Mouse (Mus musculus): ENCODE results near the gene Myh10. TPM values are rescaled to one million over a fixed set of nuclear protein-coding genes. Genes with fewer than 3 reads are reported as not detected.

Myh10 gene
- polyA plus RNA-seq, 1 experiment from 2014 or later = 94.9 TPM

- 73% methylated on average over 8 of the region's 8 CpGs for WGBS
- Histone ChIP-seq H3K36me3 (ENCODE audit: control insufficient read depth, insufficient read depth, low read length) (peaks cover 3% of the 10 kb centered on the region; the same call in 1 of the 2 replicates), H3K9ac (ENCODE audit: low read depth, low read length) (no peak overlapping the region), H3K27me3 (replicated peaks; ENCODE audit: control insufficient read depth, insufficient read depth, low read length) (no peaks in the 10 kb centered on the region), H3K4me3 (ENCODE audit: low read length) (no peak overlapping the region), H3K4me1 (ENCODE audit: control insufficient read depth, insufficient read depth, low read depth, low read length) (peaks cover 7% of the 10 kb centered on the region; the same call in 1 of the 2 replicates), H3K4me2 (ENCODE audit: low read length) (no peak overlapping the region), H3K27ac (ENCODE audit: low read depth, low read length) (no peak overlapping the region), H3K9me3 (ENCODE audit: control insufficient read depth, low read length) (no peaks in the 10 kb centered on the region)
- no peak for ATAC-seq
These were observed 59.6 kb downstream of the Myh10 start for GRCm38 (mm10) chr11:68750938-68751337.

GRCm38 (mm10) chr11:68754283-68754682 lies 62.9 kb downstream of the Myh10 start:
- no peaks in the 10 kb centered on the region for H3K27me3 ChIP-seq (replicated peaks; ENCODE audit: control insufficient read depth, insufficient read depth, low read length)
- H3K36me3 ChIP-seq (ENCODE audit: control insufficient read depth, insufficient read depth, low read length) = peaks cover 3% of the 10 kb centered on the region; the same call in 1 of the 2 replicates
- H3K4me2 ChIP-seq (ENCODE audit: low read length) = no peak overlapping the region
- no peak overlapping the region for H3K27ac ChIP-seq (ENCODE audit: low read depth, low read length)
- no peak overlapping the region for H3K9ac ChIP-seq (ENCODE audit: low read depth, low read length)
- H3K4me1 ChIP-seq (ENCODE audit: control insufficient read depth, insufficient read depth, low read depth, low read length) = peaks cover 5% of the 10 kb centered on the region; the same call in 1 of the 2 replicates
- no peaks in the 10 kb centered on the region for H3K9me3 ChIP-seq (ENCODE audit: control insufficient read depth, low read length)
- H3K4me3 ChIP-seq (ENCODE audit: low read length) = no peak overlapping the region
- 51% methylated on average over 7 of the region's 7 CpGs for WGBS
- no peak for ATAC-seq

- 0 out of 2 replicates have a peak, but pooled peaks cover 8% of the 10 kb centered on the region for H3K36me3 ChIP-seq (ENCODE audit: control insufficient read depth, insufficient read depth, low read length)
- H3K27me3 ChIP-seq (replicated peaks; ENCODE audit: control insufficient read depth, insufficient read depth, low read length) = no peaks in the 10 kb centered on the region
- no peak overlapping the region for H3K9ac ChIP-seq (ENCODE audit: low read depth, low read length)
- no peak overlapping the region for H3K4me3 ChIP-seq (ENCODE audit: low read length)
- no peak overlapping the region for H3K4me2 ChIP-seq (ENCODE audit: low read length)
- H3K4me1 ChIP-seq (ENCODE audit: control insufficient read depth, insufficient read depth, low read depth, low read length) = peaks cover 5% of the 10 kb centered on the region; the same call in 1 of the 2 replicates
- H3K9me3 ChIP-seq (ENCODE audit: control insufficient read depth, low read length) = no peaks in the 10 kb centered on the region
- H3K27ac ChIP-seq (ENCODE audit: low read depth, low read length) = no peak overlapping the region
- 78% methylated on average over 11 of the region's 11 CpGs for WGBS
- ATAC-seq = no peak
These were observed 65.3 kb downstream of the Myh10 start for GRCm38 (mm10) chr11:68756456-68757348.

GRCm38 (mm10) chr11:68759691-68760090 lies 68.3 kb downstream of the Myh10 start:
- peaks cover 18% of the 10 kb centered on the region; the same call in 1 of the 2 replicates for H3K36me3 ChIP-seq (ENCODE audit: control insufficient read depth, insufficient read depth, low read length)
- H3K4me2 ChIP-seq (ENCODE audit: low read length) = no peak overlapping the region
- ATAC-seq = no peak
- no peaks in the 10 kb centered on the region for H3K9me3 ChIP-seq (ENCODE audit: control insufficient read depth, low read length)
- no peaks in the 10 kb centered on the region for H3K4me1 ChIP-seq (ENCODE audit: control insufficient read depth, insufficient read depth, low read depth, low read length)
- no peaks in the 10 kb centered on the region for H3K27me3 ChIP-seq (replicated peaks; ENCODE audit: control insufficient read depth, insufficient read depth, low read length)
- no peak overlapping the region for H3K27ac ChIP-seq (ENCODE audit: low read depth, low read length)
- H3K9ac ChIP-seq (ENCODE audit: low read depth, low read length) = no peak overlapping the region
- WGBS = 61% methylated on average over 3 of the region's 3 CpGs
- no peak overlapping the region for H3K4me3 ChIP-seq (ENCODE audit: low read length)

- Histone ChIP-seq H3K4me3 (ENCODE audit: low read length) (no peak overlapping the region), H3K4me1 (ENCODE audit: control insufficient read depth, insufficient read depth, low read depth, low read length) (no peaks in the 10 kb centered on the region), H3K4me2 (ENCODE audit: low read length) (no peak overlapping the region), H3K27ac (ENCODE audit: low read depth, low read length) (no peak overlapping the region), H3K9me3 (ENCODE audit: control insufficient read depth, low read length) (no peaks in the 10 kb centered on the region), H3K36me3 (ENCODE audit: control insufficient read depth, insufficient read depth, low read length) (peaks cover 22% of the 10 kb centered on the region; the same call in 1 of the 2 replicates), H3K9ac (ENCODE audit: low read depth, low read length) (no peak overlapping the region), H3K27me3 (replicated peaks; ENCODE audit: control insufficient read depth, insufficient read depth, low read length) (no peaks in the 10 kb centered on the region)
- 88% methylated on average over 4 of the region's 4 CpGs for WGBS
- ATAC-seq = no peak
These were observed 69.8 kb downstream of the Myh10 start for GRCm38 (mm10) chr11:68761155-68761554.

GRCm38 (mm10) chr11:68761664-68762063 lies 70.3 kb downstream of the Myh10 start:
- no peaks in the 10 kb centered on the region for H3K9me3 ChIP-seq (ENCODE audit: control insufficient read depth, low read length)
- H3K27ac ChIP-seq (ENCODE audit: low read depth, low read length) = no peak overlapping the region
- no peaks in the 10 kb centered on the region for H3K4me1 ChIP-seq (ENCODE audit: control insufficient read depth, insufficient read depth, low read depth, low read length)
- no peak for ATAC-seq
- WGBS = 84% methylated on average over 6 of the region's 6 CpGs
- H3K27me3 ChIP-seq (replicated peaks; ENCODE audit: control insufficient read depth, insufficient read depth, low read length) = no peaks in the 10 kb centered on the region
- peaks cover 25% of the 10 kb centered on the region for H3K36me3 ChIP-seq (ENCODE audit: control insufficient read depth, insufficient read depth, low read length)
- H3K4me3 ChIP-seq (ENCODE audit: low read length) = no peak overlapping the region
- no peak overlapping the region for H3K9ac ChIP-seq (ENCODE audit: low read depth, low read length)
- H3K4me2 ChIP-seq (ENCODE audit: low read length) = no peak overlapping the region

GRCm38 (mm10) chr11:68764622-68765021 lies 73.3 kb downstream of the Myh10 start:
- Histone ChIP-seq H3K4me3 (ENCODE audit: low read length) (no peak overlapping the region), H3K4me2 (ENCODE audit: low read length) (no peak overlapping the region), H3K27me3 (replicated peaks; ENCODE audit: control insufficient read depth, insufficient read depth, low read length) (no peaks in the 10 kb centered on the region), H3K36me3 (ENCODE audit: control insufficient read depth, insufficient read depth, low read length) (peaks cover 38% of the 10 kb centered on the region), H3K9ac (ENCODE audit: low read depth, low read length) (no peak overlapping the region), H3K4me1 (ENCODE audit: control insufficient read depth, insufficient read depth, low read depth, low read length) (no peaks in the 10 kb centered on the region), H3K27ac (ENCODE audit: low read depth, low read length) (no peak overlapping the region), H3K9me3 (ENCODE audit: control insufficient read depth, low read length) (no peaks in the 10 kb centered on the region)
- WGBS = 33% methylated on average over 3 of the region's 3 CpGs
- ATAC-seq = no peak

GRCm38 (mm10) chr11:68767762-68768542 lies 76.6 kb downstream of the Myh10 start:
- Histone ChIP-seq H3K9ac (ENCODE audit: low read depth, low read length) (no peak overlapping the region), H3K4me1 (ENCODE audit: control insufficient read depth, insufficient read depth, low read depth, low read length) (no peaks in the 10 kb centered on the region), H3K27me3 (replicated peaks; ENCODE audit: control insufficient read depth, insufficient read depth, low read length) (no peaks in the 10 kb centered on the region), H3K4me3 (ENCODE audit: low read length) (no peak overlapping the region), H3K4me2 (ENCODE audit: low read length) (no peak overlapping the region), H3K36me3 (ENCODE audit: control insufficient read depth, insufficient read depth, low read length) (peaks cover 50% of the 10 kb centered on the region), H3K9me3 (ENCODE audit: control insufficient read depth, low read length) (no peaks in the 10 kb centered on the region), H3K27ac (ENCODE audit: low read depth, low read length) (no peak overlapping the region)
- 96% methylated on average over 10 of the region's 10 CpGs for WGBS
- ATAC-seq = no peak

All from hindbrain, embryonic 16.5 days (tissue).